Mouse (Mus musculus) lung, embryonic 15.5 days (tissue): ENCODE measurements around the gene Slco2b1. TPM values are rescaled to one million over a fixed set of nuclear protein-coding genes. Genes with fewer than 3 reads are reported as not detected.
"Not testable (repeated sequence)": the region's sequence is repeated elsewhere in the genome, so short reads cannot be mapped to it uniquely, and the experiment has no call there.

Source experiments
- ATAC-seq: fragments of 200-750 bp; cut with Nextera tagmentation; 2 replicates; pipeline ENCODE4 v1.8.0; 2017; ENCODE audit warnings: moderate number of reproducible peaks, borderline replicate concordance; ENCODE audit not compliant: low FRiP score, low TSS enrichment; ENCODE audit errors: extremely low read depth
- H3K27ac ChIP-seq: fragments of 300-500 bp; sonication (generic); 2 replicates; pipeline ENCODE4 v1.5.1; 2015; ENCODE audit warnings: moderate library complexity, mild to moderate bottlenecking, inconsistent platforms
- H3K27me3 ChIP-seq: fragments of 300-500 bp; sonication (generic); 2 replicates; pipeline ENCODE4 v1.6.1; 2015; ENCODE audit warnings: inconsistent platforms
- H3K36me3 ChIP-seq: fragments of 300-500 bp; sonication (generic); 2 replicates; pipeline ENCODE4 v1.6.1; 2015; ENCODE audit warnings: inconsistent platforms
- H3K4me1 ChIP-seq: fragments of 300-500 bp; sonication (generic); 2 replicates; pipeline ENCODE4 v1.6.1; 2015; ENCODE audit warnings: inconsistent platforms
- H3K4me2 ChIP-seq: fragments of 300-500 bp; sonication (generic); 2 replicates; pipeline ENCODE4 v1.6.1; 2015; ENCODE audit warnings: inconsistent platforms, mild to moderate bottlenecking, moderate library complexity
- H3K4me3 ChIP-seq: fragments of 300-500 bp; sonication (generic); 2 replicates; pipeline ENCODE4 v1.5.1; 2015; ENCODE audit warnings: mild to moderate bottlenecking, inconsistent platforms
- H3K9ac ChIP-seq: fragments of 300-500 bp; sonication (generic); 2 replicates; pipeline ENCODE4 v1.6.1; 2015; ENCODE audit warnings: inconsistent platforms
- H3K9me3 ChIP-seq: fragments of 300-500 bp; sonication (generic); 2 replicates; pipeline ENCODE4 v1.6.1; 2016; ENCODE audit warnings: inconsistent platforms
- WGBS: fragments of 180-500 bp; shearing (Covaris S2); methylation state at CpG from one replicate; pipeline ENCODE4 v1.1.7; 2015; 5-methylcytosine and 5-hydroxymethylcytosine counted together
- polyA plus RNA-seq: library from polyadenylated mRNA; unstranded; fragments of >200 nt; fragmentation: Nextera tagmentation; extraction: Ambion mirVana; gene quantifications from 2 replicates; pipeline ENCODE4 v1.2.1, GENCODE M21; 2015

Slco2b1 gene
- polyA plus RNA-seq, 1 experiment from 2014 or later = 4.0 TPM

DNA sequence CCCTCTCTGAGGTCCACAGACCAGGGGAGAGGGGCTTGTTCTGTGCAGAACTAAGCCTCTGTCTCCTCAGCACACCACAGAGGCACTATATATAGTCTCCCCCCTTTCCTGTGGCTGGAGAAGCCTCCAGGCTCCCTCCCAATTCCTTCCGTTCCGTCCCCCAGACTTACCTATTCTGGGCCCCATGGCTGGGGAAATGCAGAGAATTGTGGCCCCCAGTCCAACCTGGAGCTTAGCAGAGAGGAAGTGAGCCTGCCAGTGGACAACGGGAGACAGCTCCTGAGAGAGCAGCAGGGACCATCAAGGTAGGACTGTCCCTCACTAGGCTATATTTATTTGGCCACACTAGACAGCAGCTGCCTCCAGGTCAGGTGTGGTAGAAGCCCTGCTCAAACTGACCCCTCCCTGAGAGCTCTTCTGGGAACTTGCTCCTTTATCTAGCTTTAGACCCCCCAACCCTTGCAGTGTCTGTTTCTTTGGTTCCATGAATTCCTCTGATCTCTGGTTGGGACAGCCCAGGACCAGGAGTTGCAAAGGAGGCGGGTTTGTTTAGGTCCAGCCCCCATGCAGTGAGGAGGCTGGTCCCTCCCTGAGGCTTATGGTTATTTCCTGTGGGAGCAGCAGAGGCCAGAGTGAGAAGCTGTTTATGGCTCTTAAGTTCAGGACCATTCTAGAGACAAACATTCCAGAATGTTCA lies 4.7 kb downstream of the Slco2b1 start:
- no peaks in the 10 kb centered on the region for H3K36me3 ChIP-seq
- ATAC-seq = peak; percentile 58; the same call in 1 of the 2 replicates
- H3K4me3 ChIP-seq = no peak overlapping the region
- H3K9me3 ChIP-seq = no peaks in the 10 kb centered on the region
- 51% methylated on average over 4 of the region's 4 CpGs for WGBS
- no peaks in the 10 kb centered on the region for H3K27me3 ChIP-seq
- H3K4me1 ChIP-seq = peaks cover 31% of the 10 kb centered on the region
- peak overlapping the region; percentile 57 for H3K27ac ChIP-seq
- H3K4me2 ChIP-seq = peak overlapping the region; percentile 26
- no peak overlapping the region for H3K9ac ChIP-seq

DNA sequence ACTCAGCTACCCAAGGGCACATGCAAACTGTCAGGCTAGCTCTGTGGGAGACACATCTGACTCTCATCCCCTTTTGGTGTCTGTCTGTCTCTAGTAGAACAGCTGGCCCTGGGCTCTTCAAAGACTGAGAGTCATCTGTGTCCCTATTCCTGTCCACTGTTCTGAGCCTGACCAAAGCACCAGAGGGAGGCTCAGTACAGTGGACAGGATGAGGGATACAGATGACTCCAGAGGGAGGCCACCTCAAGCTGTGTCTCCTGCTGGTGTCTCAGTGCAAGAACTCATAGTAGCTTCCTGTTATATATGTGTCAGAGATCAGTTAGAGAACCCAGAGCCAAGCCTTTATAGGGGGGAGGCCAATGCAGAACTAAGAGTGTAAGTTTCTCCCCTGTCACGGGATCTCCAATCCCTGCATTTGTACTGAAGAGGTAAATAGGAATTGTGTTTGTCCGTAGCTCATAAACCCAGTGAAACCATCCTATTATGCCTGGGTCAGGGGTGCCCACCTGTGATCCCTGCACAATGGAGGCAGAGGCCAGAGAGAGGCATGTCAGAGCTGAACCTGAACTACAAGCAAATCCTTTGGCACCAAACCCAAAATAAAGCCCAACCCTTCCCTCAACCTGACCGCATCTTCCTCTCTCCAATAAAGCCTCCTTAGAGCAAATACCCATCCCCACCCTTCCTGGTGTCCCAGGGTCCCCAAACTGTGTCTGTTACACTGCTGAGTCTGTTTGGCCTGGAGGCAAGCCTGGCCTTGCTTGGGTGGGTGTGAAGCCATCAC lies 6.2 kb downstream of the Slco2b1 start:
- H3K9ac ChIP-seq = no peak overlapping the region
- no peaks in the 10 kb centered on the region for H3K27me3 ChIP-seq
- H3K27ac ChIP-seq = no peak overlapping the region
- no peaks in the 10 kb centered on the region for H3K36me3 ChIP-seq
- H3K4me2 ChIP-seq = no peak overlapping the region
- H3K4me3 ChIP-seq = no peak overlapping the region
- no peak for ATAC-seq
- 83% methylated on average over 3 of the region's 3 CpGs for WGBS
- H3K9me3 ChIP-seq = no peaks in the 10 kb centered on the region
- peaks cover 35% of the 10 kb centered on the region for H3K4me1 ChIP-seq

DNA sequence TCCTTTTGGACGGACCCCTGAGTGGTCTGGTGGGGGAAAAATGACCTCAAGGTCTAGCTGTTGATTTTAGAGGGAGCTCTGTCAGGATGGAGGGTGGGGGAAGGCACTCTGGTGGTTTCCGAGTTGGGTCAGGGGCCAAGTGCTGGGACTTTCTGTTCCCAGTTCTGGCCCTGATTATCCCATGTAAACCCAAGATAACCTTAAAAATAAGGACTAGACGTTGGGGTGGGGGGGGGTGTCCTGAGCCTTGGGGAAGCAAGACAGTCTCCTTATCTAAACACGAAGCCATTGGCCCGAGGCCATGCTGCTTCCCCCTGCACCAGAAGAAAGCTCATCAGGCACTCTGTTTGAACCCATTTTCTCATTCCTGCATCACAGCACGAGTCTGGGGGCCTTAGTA lies 8.9 kb downstream of the Slco2b1 start:
- no peak overlapping the region for H3K4me3 ChIP-seq
- H3K9ac ChIP-seq = no peak overlapping the region
- 27% methylated on average over 6 of the region's 6 CpGs for WGBS
- no peak overlapping the region for H3K4me2 ChIP-seq
- H3K4me1 ChIP-seq = peaks cover 43% of the 10 kb centered on the region
- H3K36me3 ChIP-seq = no peaks in the 10 kb centered on the region
- ATAC-seq = no peak
- H3K9me3 ChIP-seq = no peaks in the 10 kb centered on the region
- no peak overlapping the region for H3K27ac ChIP-seq
- H3K27me3 ChIP-seq = no peaks in the 10 kb centered on the region

DNA sequence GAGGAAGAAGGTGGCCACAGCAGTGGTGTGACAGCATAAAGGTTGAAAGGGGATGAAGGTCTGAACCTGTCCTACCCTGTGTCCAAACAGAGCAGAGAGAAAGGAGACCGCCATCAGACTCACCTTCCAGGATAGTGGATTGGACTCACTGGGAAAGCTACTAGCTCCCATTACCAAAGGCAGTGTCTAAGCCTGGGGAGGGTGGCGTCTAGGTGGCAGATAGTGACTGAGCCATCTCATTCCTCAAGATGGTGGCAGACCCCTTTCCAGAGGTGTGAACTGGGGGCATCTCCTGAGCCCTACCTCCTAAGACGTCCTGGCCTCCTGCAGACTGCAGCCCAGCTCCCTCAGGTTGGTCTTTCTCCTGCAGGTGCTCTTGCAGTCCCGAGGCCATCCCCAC lies 10.5 kb downstream of the Slco2b1 start:
- H3K27me3 ChIP-seq = no peaks in the 10 kb centered on the region
- no peak overlapping the region for H3K27ac ChIP-seq
- H3K9ac ChIP-seq = no peak overlapping the region
- 66% methylated on average over 4 of the region's 4 CpGs for WGBS
- peaks cover 31% of the 10 kb centered on the region for H3K4me1 ChIP-seq
- H3K9me3 ChIP-seq = no peaks in the 10 kb centered on the region
- no peak for ATAC-seq
- H3K36me3 ChIP-seq = no peaks in the 10 kb centered on the region
- no peak overlapping the region for H3K4me2 ChIP-seq
- H3K4me3 ChIP-seq = no peak overlapping the region

DNA sequence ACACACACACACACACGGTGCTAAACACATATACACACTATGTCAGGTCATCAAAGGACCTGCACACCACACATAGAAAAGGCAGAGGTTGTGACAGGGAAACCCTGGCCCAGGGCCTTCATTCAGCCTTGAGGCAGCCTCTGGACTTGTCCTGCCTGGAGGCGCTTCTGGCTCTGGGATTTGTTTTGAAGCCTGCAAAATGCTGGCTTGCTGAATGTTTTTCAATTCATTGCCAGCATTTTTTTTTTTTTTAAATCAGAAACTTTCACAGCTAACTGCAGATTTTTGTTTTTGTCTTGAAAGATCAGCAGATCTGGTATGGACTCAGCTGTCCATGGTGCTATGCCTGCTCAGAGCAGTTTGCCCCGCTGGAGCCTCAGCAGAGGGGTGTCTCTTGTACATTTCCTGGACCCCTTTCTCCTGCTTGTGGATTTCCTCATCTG lies 11.4 kb downstream of the Slco2b1 start:
- no peak overlapping the region for H3K4me3 ChIP-seq
- WGBS = 35% methylated on average over 3 of the region's 3 CpGs
- peak overlapping the region; percentile 58 for H3K27ac ChIP-seq
- no peaks in the 10 kb centered on the region for H3K36me3 ChIP-seq
- no peak overlapping the region for H3K4me2 ChIP-seq
- H3K9me3 ChIP-seq = no peaks in the 10 kb centered on the region
- H3K27me3 ChIP-seq = no peaks in the 10 kb centered on the region
- peaks cover 31% of the 10 kb centered on the region for H3K4me1 ChIP-seq
- no peak; the same call in 1 of the 2 replicates for ATAC-seq
- H3K9ac ChIP-seq = no peak overlapping the region

DNA sequence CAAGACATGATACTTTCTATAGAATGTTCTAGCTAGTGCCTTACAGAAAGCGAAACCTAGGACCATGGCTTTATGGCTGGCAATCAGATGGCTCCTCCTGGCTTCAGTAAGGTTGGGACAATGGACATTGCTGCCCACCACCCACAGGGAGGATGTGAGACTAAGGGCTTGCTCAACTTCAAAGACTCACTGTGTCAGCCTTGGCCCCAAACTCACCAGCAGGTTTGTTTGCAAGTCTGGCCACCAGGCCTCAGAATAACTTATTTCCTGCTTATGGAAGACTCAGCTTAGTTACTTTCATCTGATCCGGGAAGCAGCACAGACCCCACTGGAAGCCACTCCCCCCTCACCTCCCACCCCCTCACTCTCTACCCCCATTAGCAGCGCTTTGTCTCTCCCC lies 12.0 kb downstream of the Slco2b1 start:
- Histone ChIP-seq H3K36me3 (no peaks in the 10 kb centered on the region), H3K27ac (peak overlapping the region; percentile 58), H3K4me2 (no peak overlapping the region), H3K4me3 (no peak overlapping the region), H3K27me3 (no peaks in the 10 kb centered on the region), H3K9me3 (no peaks in the 10 kb centered on the region), H3K9ac (no peak overlapping the region), H3K4me1 (peaks cover 31% of the 10 kb centered on the region)
- 40% methylated on average over 3 of the region's 3 CpGs for WGBS
- no peak; the same call in 1 of the 2 replicates for ATAC-seq

DNA sequence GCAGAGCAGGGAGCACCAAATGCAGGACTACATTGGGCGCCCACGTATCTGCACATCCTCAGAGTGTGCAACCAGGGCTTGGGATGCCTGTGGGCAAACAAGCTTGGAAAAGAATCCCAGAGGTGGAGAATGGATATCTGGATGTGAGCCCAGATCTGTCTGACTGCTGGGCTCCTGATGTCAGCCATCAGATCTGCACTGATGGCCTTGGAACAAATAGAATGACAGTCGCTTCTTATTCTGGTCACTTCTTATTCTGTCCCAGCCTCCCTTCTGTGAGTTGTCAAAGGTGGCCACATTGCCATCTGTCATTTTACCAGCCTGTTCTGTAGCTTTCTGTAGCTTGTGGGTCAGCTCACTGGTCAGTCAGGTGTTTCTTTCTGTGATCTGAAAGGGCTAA lies 12.6 kb downstream of the Slco2b1 start:
- WGBS = 74% methylated on average over 3 of the region's 3 CpGs
- ATAC-seq = no peak

DNA sequence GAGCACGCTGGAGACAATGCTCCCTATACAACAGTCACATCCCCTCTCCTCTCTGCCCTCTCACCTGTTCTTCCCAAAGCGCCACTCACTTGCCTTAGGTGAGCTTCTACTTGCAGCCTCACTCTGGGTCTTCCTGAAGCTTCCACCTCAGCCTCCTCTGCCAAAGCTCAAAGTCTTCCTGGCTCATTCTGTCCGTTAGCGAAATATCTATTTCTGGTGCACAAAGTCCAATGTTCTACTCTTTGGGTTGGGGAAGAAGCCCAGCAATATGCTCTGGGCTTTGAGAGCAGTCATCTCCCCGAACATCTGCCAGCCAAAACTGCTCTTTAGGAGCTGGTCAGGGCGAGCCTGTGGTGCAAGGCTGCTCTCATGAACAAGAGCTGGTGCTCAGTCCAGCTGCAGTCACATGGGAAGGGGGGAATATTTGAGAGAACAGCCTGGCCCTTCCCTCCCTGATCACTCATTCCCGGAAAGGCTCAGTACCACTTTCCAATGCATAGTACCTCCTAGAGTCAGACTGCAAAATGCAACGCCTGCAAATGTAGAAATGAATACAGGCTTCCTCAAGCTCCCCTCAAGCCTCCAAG lies 15.6 kb downstream of the Slco2b1 start:
- no peak overlapping the region for H3K9ac ChIP-seq
- H3K4me1 ChIP-seq = peaks cover 20% of the 10 kb centered on the region
- ATAC-seq = no peak

More for the DNA sequence above, 12.6 kb downstream of the Slco2b1 start:
- peak overlapping the region; percentile 58 for H3K27ac ChIP-seq
- no peak overlapping the region for H3K4me2 ChIP-seq
- H3K9ac ChIP-seq = no peak overlapping the region
- H3K4me3 ChIP-seq = no peak overlapping the region
- H3K36me3 ChIP-seq = no peaks in the 10 kb centered on the region
- H3K27me3 ChIP-seq = no peaks in the 10 kb centered on the region
- H3K4me1 ChIP-seq = peaks cover 31% of the 10 kb centered on the region
- H3K9me3 ChIP-seq = no peaks in the 10 kb centered on the region

DNA sequence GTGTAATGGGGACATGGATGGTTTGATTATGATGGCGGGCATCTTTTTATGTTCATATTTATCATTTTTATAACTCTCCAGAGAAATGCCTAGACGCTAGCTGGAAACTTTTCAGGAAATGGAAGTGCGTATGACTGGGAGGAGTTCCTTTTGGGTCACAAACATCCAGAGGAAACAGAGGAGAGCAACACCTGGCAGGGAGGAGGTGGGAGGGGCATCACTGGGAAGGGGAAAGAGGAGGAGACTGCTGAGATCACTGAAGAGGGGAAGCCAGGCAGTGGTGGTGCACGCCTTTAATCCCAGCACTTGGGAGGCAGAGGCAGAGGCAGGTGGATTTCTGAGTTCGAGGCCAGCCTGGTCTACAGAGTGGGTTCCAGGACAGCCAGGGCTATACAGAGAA lies 16.7 kb downstream of the Slco2b1 start:
- not testable (repeated sequence) for H3K9me3 ChIP-seq, H3K36me3 ChIP-seq, H3K9ac ChIP-seq, H3K4me3 ChIP-seq, H3K27me3 ChIP-seq, H3K27ac ChIP-seq, ATAC-seq, H3K4me2 ChIP-seq
- WGBS = 57% methylated on average over 5 of the region's 5 CpGs
- H3K4me1 ChIP-seq = peaks cover 11% of the 10 kb centered on the region

More for the DNA sequence above, 15.6 kb downstream of the Slco2b1 start:
- Histone ChIP-seq H3K36me3 (no peaks in the 10 kb centered on the region), H3K4me2 (no peak overlapping the region), H3K27ac (no peak overlapping the region), H3K4me3 (no peak overlapping the region), H3K9me3 (no peaks in the 10 kb centered on the region), H3K27me3 (no peaks in the 10 kb centered on the region)
- WGBS = 72% methylated on average over 8 of the region's 8 CpGs

DNA sequence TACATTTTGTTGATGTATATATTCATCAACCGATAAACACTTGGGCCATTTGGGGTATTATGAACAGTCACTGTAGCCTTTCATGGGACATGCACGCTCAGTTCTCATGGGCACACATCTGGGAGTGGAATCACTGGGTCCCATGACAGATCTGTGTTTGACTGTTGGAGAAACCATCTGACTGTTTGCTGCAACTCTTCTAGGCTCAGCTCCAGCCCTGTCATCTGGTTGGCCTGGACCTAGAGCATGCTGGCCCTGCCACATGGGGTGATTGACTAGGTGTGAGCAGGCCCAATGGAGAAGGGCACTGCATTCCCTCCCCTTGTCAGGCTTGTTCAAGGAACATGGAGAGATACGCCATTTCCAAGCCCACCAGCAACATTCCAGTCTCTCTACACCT lies 17.2 kb downstream of the Slco2b1 start:
- no peak overlapping the region for H3K4me2 ChIP-seq
- no peaks in the 10 kb centered on the region for H3K27me3 ChIP-seq
- ATAC-seq = no peak
- H3K4me3 ChIP-seq = no peak overlapping the region
- H3K27ac ChIP-seq = no peak overlapping the region
- H3K4me1 ChIP-seq = peaks cover 6% of the 10 kb centered on the region
- H3K36me3 ChIP-seq = no peaks in the 10 kb centered on the region
- H3K9ac ChIP-seq = no peak overlapping the region
- 54% methylated on average over 3 of the region's 3 CpGs for WGBS
- H3K9me3 ChIP-seq = no peaks in the 10 kb centered on the region

DNA sequence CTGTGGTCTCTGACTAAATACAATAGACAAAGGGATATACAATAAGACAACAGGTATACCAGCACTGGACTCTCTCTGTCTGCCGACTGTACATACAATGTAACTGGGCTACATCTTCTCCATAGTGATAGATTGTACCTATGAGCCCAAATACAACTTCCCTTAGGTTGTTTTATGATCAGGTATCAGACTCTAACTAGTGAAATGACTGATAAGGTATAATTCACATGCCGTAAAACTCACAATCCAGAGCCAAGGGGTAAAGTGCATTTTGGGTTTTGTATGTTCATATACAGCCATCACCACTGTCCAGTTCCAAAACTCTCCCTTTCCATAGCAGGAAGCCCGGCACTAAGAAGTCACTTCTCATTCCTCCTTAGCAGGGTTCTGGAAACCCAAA lies 17.8 kb downstream of the Slco2b1 start:
- no peak overlapping the region for H3K9ac ChIP-seq
- H3K4me2 ChIP-seq = no peak overlapping the region
- H3K27ac ChIP-seq = no peak overlapping the region
- ATAC-seq = no peak
- peaks cover under 1% of the 10 kb centered on the region for H3K4me1 ChIP-seq
- no peaks in the 10 kb centered on the region for H3K36me3 ChIP-seq
- 90% methylated on average over 3 of the region's 3 CpGs for WGBS
- no peaks in the 10 kb centered on the region for H3K27me3 ChIP-seq
- H3K4me3 ChIP-seq = no peak overlapping the region
- no peaks in the 10 kb centered on the region for H3K9me3 ChIP-seq

DNA sequence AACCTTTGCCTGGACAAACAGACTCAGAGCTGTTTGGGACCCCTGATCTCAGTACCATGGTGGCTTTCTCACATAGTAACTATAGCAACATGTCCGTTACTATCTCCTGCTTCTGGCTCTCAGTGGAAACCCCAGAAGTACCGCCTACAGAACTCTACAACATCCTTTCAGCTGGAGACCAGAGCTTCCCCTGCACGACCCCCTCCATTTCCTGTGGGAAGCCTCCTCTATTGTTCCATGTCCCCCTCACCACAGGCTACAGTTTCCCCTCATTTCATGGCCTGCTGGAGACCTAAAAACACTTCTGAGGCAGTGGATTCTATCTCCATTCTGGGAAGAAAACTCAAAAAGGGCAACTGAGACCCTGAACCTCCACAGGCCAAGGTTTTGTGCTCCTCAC lies 18.7 kb downstream of the Slco2b1 start:
- peak overlapping the region; percentile 47 for H3K27ac ChIP-seq
- H3K9me3 ChIP-seq = no peaks in the 10 kb centered on the region
- no peak overlapping the region for H3K9ac ChIP-seq
- no peaks in the 10 kb centered on the region for H3K27me3 ChIP-seq
- no peak for ATAC-seq
- H3K4me3 ChIP-seq = no peak overlapping the region
- no peaks in the 10 kb centered on the region for H3K4me1 ChIP-seq
- 47% methylated on average over 3 of the region's 3 CpGs for WGBS
- H3K4me2 ChIP-seq = no peak overlapping the region
- H3K36me3 ChIP-seq = no peaks in the 10 kb centered on the region
